Mouse (Mus musculus) cerebellum, postnatal 36 days (tissue): ENCODE data around the gene Arfgef2.

Experiments
- DNase-seq, 2 experiments: peaks; one replicate each; pipeline ENCODE4 v3.0.0; 2021 to 2022; ENCODE audit warnings: mixed read lengths in 2 of 2

Gene Arfgef2

DNA sequence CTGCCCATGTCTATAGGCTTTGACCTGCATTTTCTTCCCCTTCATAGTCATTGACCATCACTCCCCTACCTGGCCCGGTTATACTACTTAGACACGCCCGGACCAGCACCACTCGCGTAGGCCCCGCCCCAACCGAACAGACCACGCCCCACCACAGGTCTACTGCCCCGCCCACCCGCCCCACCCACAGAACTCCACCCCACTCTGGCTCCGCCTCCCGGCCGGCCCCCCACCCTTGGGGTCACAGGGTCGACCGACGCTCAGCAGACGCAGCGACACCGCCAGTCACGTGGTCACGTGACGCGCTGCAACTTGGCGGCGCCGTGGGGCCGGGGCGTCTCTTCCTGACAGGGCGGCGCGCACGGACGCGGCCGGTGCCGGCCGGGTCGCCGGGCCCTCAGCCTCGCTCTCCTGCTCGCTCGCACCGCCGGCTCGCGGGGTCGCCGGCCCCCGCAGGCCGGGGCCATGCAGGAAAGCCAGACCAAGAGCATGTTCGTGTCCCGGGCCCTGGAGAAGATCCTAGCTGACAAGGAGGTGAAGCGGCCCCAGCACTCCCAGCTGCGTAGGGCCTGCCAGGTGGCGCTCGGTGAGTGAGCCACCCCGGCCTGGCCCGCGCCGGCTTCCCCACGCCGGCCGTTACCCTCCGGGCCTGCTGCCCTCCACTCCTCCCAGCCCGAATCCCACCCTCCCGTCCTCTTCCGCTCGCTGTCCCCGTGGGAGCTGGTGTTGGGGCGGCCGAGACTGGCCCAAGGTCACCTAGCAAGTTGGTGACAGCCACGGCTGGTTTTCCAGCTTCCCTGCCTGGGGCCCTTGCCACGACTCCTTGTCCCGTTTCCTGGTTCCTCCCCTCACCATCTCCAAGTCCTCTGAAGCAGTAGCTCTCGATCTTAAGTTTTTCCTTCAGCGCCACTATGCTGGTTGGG, at the start of gene Arfgef2:
Gene Arfgef2 (plus strand): TSS at position 339 of the 923 bp plus-strand sequence.
- peak; percentile 86 to 94 for DNase-seq

DNA sequence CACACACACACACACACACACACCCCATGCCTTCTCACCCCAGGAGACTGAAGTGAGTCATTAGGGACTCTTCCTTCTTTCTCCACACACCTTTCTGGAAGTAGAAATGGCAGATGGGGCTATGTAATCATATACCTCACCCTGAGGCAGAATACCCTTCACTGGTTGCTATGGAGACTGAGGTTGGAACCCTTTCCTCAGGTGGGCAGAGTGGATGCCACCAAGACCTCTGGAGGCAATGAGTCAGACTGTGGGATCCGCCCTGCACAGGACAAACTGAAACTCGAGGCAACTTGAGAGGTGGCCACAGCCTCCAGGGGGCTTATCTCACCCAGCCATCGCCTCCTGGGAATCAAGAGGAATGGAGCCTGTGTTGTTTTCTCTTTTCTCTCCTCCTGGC, 47.4 kb upstream of the Arfgef2 start:
- DNase-seq = no peak

DNA sequence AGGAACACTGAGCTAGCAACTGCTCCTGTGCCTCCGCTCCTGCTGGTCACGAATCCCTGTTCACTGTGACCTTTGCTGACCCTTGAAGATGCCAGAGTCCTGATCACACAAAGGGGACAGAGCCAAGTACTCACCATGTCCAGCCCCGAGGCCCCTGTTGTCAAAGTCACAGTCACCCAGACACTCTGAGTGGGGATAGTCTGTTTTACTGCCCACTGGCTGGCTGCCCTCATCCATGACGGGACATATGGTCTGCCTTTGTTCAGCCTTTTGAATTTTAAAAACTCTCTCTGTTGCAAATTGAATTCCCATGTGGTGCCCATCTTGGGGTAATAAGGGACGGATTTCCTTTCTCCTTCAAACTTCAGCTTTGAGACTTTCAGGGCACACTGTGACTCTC, 41.3 kb upstream of the Arfgef2 start:
- DNase-seq = no peak

DNA sequence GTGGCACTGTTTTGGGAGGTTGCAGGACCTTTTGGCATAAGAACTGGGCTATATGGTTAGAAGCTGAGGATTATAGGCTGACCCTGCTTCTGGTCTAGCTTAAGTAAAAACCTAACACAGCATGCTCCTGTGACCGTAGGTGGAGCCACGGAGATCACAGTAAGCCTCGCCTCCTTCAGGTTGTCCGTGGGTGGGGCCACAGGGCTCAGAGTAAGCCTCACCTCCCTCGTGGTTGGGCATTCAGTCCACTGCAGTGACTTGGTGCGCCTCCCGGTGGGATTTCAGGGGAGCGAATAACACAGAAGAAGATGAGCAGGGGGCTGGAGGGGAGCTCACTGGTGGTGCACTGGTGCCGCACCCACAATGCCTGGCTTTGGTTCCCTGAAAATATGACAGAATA, 37.8 kb upstream of the Arfgef2 start:
- DNase-seq = no peak

GRCm38 (mm10) chr2:166771396-166771795, 34.0 kb upstream of the Arfgef2 start:
- DNase-seq = no peak

DNA sequence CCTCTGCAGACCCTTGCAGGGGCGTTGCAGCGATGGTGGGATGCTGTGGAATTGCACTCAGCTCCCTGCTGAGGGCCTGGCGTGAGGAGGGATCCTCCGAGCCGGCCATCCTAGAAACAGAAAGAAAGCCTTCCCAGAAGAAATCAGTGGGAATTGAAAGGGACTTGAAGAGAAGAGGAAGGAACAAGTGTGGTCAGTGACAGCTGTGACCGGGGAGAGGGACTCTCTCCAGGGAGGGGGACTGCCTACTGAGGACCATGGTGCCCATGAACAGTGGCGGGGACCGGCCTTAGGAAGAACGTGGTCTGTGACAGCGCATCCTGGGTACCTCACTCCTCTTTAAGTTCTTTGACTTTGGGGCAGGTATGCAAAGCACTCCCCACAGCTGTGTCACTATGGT, 31.8 kb upstream of the Arfgef2 start:
- no peak for DNase-seq

- no peak for DNase-seq
Observed at GRCm38 (mm10) chr2:166774275-166774674, 31.1 kb upstream of the Arfgef2 start.

DNA sequence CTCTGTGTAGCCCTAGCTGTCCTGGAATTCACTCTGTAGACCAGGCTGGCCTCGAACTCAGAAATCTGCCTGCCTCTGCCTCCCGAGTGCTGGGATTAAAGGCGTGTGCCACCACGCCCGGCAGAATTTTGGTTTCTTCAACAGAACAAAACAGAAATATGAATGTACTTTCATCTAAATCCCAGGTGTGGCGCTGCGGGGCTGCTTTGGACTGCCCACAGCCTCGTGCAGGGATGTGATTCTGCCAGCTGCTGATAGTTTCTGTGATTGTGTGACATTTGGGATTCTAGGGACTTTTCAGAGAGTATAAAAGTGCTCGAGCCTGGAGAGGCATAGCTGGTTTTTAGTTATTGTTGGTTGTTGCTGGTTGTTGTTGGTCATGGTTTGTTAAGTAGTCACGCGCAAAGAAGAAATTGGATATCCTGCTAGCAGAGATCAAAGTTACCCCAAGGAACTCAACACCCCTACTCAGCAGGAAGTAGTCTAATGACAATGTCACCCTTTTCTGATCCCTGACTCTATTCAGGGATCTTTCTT, 30.0 kb upstream of the Arfgef2 start:
- no peak for DNase-seq

- DNase-seq = no peak
Observed at GRCm38 (mm10) chr2:166776272-166776671, 29.1 kb upstream of the Arfgef2 start.

DNA sequence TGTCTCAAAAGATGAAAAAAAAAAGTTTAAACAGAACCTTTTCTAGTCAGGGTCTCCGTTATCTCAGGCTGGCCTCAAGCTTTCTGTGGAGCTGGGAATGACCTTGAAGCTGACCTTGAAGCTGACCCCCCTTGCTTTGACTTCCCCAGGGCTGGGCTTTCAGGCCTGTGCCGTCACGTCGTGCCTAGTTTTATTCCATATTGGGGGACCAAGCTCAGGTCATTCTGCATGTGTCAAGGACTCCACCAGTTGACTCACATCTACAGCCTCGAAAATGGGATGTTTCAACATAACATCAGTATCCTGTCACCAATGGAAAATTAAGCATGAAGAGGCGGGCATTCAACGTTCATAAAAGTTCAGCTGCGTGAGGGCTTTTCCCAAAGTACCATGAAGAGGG, 25.4 kb upstream of the Arfgef2 start:
- DNase-seq = no peak

DNA sequence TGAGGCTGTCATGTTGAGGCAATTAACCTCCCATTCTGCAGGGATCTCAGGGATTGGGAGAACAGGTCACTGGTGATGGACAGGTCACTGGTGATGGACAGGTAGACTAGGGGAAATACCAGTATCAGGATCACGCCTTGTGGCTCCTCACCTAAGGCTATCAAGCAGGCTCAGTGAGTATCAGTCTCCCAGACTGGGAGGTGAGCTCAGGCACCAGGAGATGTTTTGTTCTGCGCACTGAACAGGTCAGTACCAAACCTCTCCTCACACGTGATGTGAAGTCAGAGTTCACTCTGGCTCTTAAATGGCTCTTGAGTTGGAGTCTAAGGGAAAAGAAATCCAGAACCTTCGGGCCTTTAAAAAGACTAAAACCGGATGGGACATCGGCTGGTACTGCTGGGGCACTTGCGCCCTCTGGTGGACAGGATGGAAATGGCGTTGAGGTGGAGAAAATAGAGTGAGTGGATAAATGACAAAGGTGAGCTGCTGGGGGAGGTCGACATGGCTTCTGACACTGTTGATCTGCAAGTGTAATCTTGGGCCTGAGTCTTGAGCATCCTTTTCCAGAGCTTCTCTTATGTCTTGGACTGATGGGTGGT, 24.3 kb upstream of the Arfgef2 start:
- peak; percentile 75 to 86 for DNase-seq

- DNase-seq = no peak
Observed at GRCm38 (mm10) chr2:166784376-166784775, 21.0 kb upstream of the Arfgef2 start.

- peak; percentile 92 for DNase-seq
Observed at GRCm38 (mm10) chr2:166786353-166787004, 18.9 kb upstream of the Arfgef2 start.

- peak in 1 of 2 experiments; percentile 21 for DNase-seq
Observed at GRCm38 (mm10) chr2:166791738-166792137, 13.7 kb upstream of the Arfgef2 start.

DNA sequence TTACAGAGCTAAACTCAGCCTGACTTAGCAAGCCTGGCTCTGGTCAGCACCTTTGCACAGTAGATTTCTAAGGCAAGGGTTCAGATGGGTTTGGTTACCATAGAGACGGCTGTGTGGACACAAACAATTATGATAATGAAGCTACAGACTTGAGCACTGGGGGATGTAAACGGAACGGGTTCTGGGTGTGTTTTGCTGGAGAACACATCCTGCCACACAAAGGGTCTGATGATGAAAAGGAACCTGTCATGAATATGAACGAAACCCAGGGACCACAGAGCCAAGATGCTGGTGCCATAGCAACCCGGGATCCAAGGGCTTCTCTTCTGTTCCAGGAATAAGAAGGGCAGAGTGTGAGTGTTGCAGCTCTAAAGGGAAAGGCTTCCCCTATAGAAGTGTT, 13.0 kb upstream of the Arfgef2 start, which contains the start of gene Trp53rkb:
Gene Trp53rkb (plus strand): TSS at position 177 of the 400 bp plus-strand sequence.
- DNase-seq = no peak

DNA sequence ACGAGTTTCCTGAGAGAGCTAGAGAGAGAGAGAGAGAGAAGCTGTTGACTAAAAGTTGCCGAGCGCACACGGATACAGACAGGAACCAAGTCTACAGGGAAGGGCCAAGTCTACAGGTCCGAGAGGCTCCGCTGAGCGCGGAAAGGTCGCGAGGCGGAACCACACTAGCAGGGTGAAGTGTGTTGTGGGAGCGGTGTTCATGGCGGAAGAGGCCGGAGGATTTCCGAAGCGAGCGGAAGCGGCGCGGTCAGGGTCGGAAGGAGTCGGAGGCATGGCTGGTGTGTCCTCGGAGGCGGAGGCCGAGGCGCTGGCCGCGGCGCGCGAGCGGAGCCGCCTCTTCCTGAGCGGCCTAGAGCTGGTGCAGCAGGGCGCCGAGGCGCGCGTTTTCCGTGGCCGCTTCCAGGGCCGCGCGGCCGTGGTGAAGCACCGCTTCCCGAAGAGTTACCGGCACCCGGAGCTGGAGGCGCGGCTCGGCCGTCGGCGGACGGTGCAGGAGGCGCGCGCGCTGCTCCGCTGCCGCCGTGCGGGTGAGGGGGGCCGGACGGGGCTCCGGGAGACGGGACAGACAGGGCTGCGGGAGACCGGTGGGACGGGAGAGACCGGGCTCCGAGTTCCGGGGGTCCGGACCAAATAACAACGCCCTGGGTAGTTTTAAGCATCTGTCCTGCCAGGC, 11.7 kb upstream of the Arfgef2 start:
- DNase-seq = peak; percentile 86 to 87

GRCm38 (mm10) chr2:166799615-166800472, 5.5 kb upstream of the Arfgef2 start:
- DNase-seq = no peak

GRCm38 (mm10) chr2:166800473-166800857, 4.9 kb upstream of the Arfgef2 start:
- DNase-seq = no peak

GRCm38 (mm10) chr2:166801436-166801835, 4.0 kb upstream of the Arfgef2 start:
- no peak for DNase-seq

DNA sequence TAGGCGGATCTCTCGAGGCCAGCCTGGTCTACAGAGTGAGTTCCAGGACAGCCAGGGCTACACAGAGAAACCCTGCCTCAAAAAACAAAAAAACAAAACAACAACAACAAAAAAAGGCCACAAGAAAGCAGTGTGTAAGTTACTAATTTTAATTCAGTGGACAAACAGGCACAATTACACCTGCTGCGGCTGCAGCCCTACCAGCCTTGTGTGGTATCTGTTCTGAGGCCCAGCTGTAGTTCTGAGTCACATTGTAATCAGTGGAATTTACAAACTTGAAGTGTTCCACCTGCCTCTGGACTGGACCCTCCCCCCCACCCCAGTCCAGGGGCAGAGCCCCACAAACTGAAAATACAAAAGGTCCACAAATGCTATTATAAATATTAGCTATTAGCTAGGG, 2.1 kb upstream of the Arfgef2 start:
- DNase-seq = no peak

DNA sequence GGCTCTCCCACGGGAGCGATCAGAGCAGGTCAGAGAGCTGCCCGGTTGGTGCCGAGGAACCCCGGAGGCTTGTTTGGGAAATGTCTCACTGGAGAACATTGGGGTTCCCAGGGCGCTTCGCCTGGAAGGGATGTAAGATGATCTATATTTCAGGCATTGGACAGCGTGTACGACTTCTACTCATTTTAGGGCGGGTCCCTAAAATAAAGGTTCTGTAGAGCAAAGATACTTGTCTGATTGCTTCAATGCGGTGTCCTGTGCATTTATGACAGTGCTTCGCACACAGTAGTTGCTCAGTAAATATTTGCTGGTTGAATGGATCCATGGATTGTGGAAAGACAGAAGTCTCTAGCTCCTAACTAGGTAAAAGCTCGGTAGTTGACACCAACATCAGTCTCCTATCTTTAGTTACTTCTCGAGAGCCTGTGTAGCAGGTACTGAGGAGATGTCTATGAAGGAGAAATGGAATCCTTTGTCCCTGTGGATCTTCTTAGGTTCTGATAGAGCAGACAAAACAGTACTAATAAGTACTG, 851 bp downstream of the Arfgef2 start:
- no peak for DNase-seq
